Mouse (Mus musculus) adrenal gland, adult (tissue): Measurements from ENCODE around the gene Neu2.

ENCODE experiments used
- DNase-seq, 2 experiments: peaks; one replicate each; pipeline ENCODE4 v3.0.0; 2022 to 2023; ENCODE audit warnings: low spot score in 1 of 2; ENCODE audit not compliant: inconsistent age in 2 of 2

Neu2 gene

GRCm38 (mm10) chr1:87645041-87645440 is 135.4 kb downstream of the Neu2 start:
- peak in 1 of 2 experiments; percentile 77 for DNase-seq

GRCm38 (mm10) chr1:87645748-87646147 is 136.1 kb downstream of the Neu2 start:
- no peak for DNase-seq
